Mouse (Mus musculus) liver, embryonic 11.5 days (tissue): ENCODE results near the gene Foxa3. TPM values are rescaled to one million over a fixed set of nuclear protein-coding genes. Genes with fewer than 3 reads are reported as not detected.

Experiments used
- ATAC-seq: fragments of 200-750 bp; cut with Nextera tagmentation; replicated peaks from 2 replicates; pipeline ENCODE4 v1.8.0; 2017; ENCODE audit warnings: moderate number of reproducible peaks, mild to moderate bottlenecking, moderate TSS enrichment, moderate library complexity; ENCODE audit not compliant: low FRiP score
- DNase-seq: peaks from one replicate; pipeline ENCODE4 v3.0.0-alpha.2; 2017; ENCODE audit warnings: low spot score
- H3K27ac ChIP-seq: fragments of 300-500 bp; sonication (generic); 2 replicates; pipeline ENCODE4 v1.5.1; 2014; ENCODE audit warnings: mild to moderate bottlenecking, low read depth, low read length, control low read depth
- H3K27me3 ChIP-seq: fragments of 300-500 bp; sonication (generic); replicated peaks from 2 replicates; pipeline ENCODE4 v1.6.1; 2014; ENCODE audit warnings: low read length, mixed read lengths; ENCODE audit not compliant: control insufficient read depth, insufficient read depth
- H3K36me3 ChIP-seq: fragments of 300-500 bp; sonication (generic); 2 replicates; pipeline ENCODE4 v1.6.1; 2014; ENCODE audit warnings: mild to moderate bottlenecking, low read length, moderate library complexity, mixed read lengths; ENCODE audit not compliant: control insufficient read depth, insufficient read depth
- H3K4me1 ChIP-seq: fragments of 300-500 bp; sonication (generic); replicated peaks from 2 replicates; pipeline ENCODE4 v1.6.1; 2014; ENCODE audit warnings: low read length, mixed read lengths; ENCODE audit not compliant: control insufficient read depth, insufficient read depth
- H3K4me2 ChIP-seq: fragments of 300-500 bp; sonication (generic); 2 replicates; pipeline ENCODE4 v1.6.1; 2014; ENCODE audit warnings: mild to moderate bottlenecking, control low read depth, moderate library complexity
- H3K4me3 ChIP-seq: fragments of 300-500 bp; sonication (generic); 2 replicates; pipeline ENCODE4 v1.5.1; 2014; ENCODE audit warnings: low read depth, low read length, control low read depth
- H3K9ac ChIP-seq: fragments of 300-500 bp; sonication (generic); 2 replicates; pipeline ENCODE4 v1.6.1; 2014; ENCODE audit warnings: low read depth, low read length, control low read depth
- H3K9me3 ChIP-seq: fragments of 300-500 bp; sonication (generic); 2 replicates; pipeline ENCODE4 v1.6.1; 2016; ENCODE audit warnings: low read length, inconsistent platforms, mixed read lengths; ENCODE audit not compliant: control insufficient read depth
- WGBS: fragments of 180-500 bp; shearing (Covaris S2); extraction: QIAGEN DNeasy Blood & Tissue Kit; methylation state at CpG from one replicate; pipeline ENCODE4 v1.1.7; 2014; 5-methylcytosine and 5-hydroxymethylcytosine counted together
- polyA plus RNA-seq: library from polyadenylated mRNA; unstranded; fragments of >200 nt; fragmentation: Nextera tagmentation; extraction: Ambion mirVana; gene quantifications from 2 replicates; pipeline ENCODE4 v1.2.1, GENCODE M21; 2014

The Foxa3 gene
- polyA plus RNA-seq, 1 experiment from 2014 or later = 29.7 TPM

DNA sequence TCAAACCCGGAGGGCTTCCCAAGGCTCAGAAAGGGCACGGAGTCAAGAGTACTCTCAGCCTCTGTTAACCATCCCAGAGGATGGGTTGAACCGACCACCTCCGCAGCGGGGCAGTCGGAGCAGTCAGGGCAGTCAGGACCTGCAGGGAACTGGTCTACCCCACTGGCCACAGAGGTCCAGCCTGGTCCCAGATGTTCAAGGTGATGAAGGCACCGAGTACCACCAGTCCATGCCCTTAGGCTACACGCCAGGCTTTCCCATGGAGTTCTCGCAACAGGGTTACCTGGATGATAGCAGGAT is 31.4 kb upstream of the Foxa3 start:
- 75% methylated on average over 9 of the region's 9 CpGs for WGBS
- no peak overlapping the region for H3K4me3 ChIP-seq
- H3K27ac ChIP-seq = no peak overlapping the region
- ATAC-seq = peak; percentile 21; the same call in 1 of the 2 replicates
- no peak overlapping the region for H3K4me2 ChIP-seq
- no peaks in the 10 kb centered on the region for H3K27me3 ChIP-seq
- H3K4me1 ChIP-seq = no peaks in the 10 kb centered on the region
- no peak overlapping the region for H3K9ac ChIP-seq
- no peak for DNase-seq
- no peaks in the 10 kb centered on the region for H3K9me3 ChIP-seq
- peaks cover 18% of the 10 kb centered on the region for H3K36me3 ChIP-seq

DNA sequence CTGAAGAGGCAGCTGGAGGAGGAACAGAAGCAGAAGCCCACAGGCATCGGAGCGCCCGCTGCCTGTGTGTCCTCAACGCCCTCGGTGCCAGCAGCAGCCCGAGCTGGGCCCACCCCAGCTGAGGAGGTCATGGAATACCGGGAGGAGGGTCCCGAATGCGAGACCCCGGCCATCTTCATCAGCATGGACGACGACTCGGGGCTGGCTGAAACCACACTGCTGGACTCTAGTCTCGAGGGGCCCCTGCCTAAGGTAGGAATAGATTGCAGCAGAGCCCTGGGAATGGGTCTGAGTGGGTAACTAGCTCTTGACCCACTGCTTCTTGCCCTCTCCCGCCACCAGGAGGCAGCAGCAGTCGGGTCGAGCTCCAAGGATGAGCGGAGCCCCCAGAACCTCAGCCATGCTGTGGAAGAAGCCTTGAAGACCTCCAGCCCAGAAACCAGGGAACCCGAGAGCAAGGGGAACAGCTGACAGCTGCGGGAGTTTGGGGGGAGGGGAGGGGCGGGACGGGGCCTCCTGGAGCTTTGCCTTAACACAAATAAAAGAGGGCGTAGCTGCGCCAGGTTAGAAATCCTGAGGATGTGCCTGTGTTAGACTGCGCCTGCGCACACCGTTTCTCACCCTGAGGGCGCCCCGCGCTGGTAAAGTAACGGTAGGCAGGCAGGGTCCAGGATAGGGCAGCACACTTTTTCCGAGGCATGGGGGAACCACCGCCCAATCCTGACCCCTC is 30.9 kb upstream of the Foxa3 start, which contains the start of gene Rsph6a:
Gene Rsph6a (plus strand): TSS at position 644 of the 730 bp plus-strand sequence.
- Histone ChIP-seq H3K27me3 (no peaks in the 10 kb centered on the region), H3K9ac (no peak within 1 kb of the TSS), H3K4me1 (no peaks in the 10 kb centered on the region), H3K4me3 (no peak within 1 kb of the TSS), H3K36me3 (peaks cover 22% of the 10 kb centered on the region), H3K9me3 (no peaks in the 10 kb centered on the region), H3K27ac (no peak within 1 kb of the TSS), H3K4me2 (no peak within 1 kb of the TSS)
- ATAC-seq (peak; percentile 42), DNase-seq (no peak)
- WGBS = 52% methylated on average over 33 of the region's 33 CpGs

DNA sequence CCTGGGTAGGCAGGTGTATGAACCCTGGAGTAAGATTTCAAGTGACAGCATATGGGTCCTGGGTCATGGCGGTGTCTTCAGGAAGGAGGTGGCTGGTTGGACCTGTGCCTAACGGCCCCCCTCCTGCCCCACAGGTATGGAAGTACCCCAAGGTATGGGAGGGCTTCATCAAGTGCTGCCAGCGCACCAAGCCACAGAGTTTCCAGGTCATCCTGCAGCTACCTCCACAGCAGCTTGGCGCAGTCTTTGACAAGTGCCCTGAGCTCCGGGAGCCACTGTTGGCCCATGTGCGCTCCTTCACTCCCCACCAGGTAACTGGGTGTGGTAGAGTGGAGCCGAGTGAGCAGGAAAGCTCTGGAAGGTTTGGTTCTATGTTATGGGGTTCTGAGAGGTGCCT is 29.8 kb upstream of the Foxa3 start:
- Histone ChIP-seq H3K4me2 (no peak overlapping the region), H3K9me3 (no peaks in the 10 kb centered on the region), H3K4me1 (no peaks in the 10 kb centered on the region), H3K4me3 (no peak overlapping the region), H3K27ac (no peak overlapping the region), H3K36me3 (peaks cover 30% of the 10 kb centered on the region), H3K9ac (no peak overlapping the region), H3K27me3 (no peaks in the 10 kb centered on the region)
- ATAC-seq (no peak), DNase-seq (no peak)
- 90% methylated on average over 7 of the region's 7 CpGs for WGBS

DNA sequence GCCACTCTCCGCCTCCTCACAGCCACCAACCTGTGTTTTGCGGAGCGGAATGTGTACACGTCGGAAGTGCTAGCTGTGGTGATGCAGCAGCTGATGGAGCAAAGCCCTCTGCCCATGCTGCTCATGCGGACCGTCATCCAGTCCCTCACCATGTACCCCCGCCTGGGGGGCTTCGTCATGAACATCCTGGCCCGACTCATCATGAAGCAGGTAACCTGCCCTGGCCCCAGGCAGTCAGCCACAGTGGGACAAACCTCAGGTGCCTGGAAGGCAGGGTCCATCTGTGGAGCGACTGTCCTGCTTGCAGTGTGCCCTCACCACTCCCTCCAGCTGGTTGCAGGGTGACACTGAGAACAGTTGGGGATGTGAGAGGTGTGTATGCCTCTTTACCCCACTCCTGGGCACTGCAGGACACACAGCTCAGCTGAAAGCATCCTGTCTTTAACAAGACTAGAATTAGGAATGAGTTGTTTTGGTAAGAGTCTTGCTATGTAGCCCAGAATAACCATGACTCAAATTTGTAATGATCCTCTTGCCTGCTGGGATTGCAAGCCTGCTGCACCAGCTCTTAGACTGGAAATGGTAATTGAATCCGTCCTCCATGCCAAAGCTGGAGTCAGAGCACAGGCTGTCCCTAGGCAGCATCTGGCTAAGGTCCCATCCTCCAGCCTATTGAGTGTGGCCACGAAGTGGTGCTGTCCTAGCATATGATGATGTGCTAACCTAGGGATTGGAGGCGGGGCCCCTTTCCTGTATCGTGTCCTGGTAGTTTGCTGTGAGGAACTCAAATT is 29.2 kb upstream of the Foxa3 start:
- Histone ChIP-seq H3K4me2 (no peak overlapping the region), H3K36me3 (peaks cover 36% of the 10 kb centered on the region), H3K27me3 (no peaks in the 10 kb centered on the region), H3K4me1 (no peaks in the 10 kb centered on the region), H3K9me3 (no peaks in the 10 kb centered on the region), H3K4me3 (no peak overlapping the region), H3K9ac (no peak overlapping the region), H3K27ac (no peak overlapping the region)
- no peak for ATAC-seq
- WGBS = 88% methylated on average over 15 of the region's 15 CpGs
- no peak for DNase-seq

DNA sequence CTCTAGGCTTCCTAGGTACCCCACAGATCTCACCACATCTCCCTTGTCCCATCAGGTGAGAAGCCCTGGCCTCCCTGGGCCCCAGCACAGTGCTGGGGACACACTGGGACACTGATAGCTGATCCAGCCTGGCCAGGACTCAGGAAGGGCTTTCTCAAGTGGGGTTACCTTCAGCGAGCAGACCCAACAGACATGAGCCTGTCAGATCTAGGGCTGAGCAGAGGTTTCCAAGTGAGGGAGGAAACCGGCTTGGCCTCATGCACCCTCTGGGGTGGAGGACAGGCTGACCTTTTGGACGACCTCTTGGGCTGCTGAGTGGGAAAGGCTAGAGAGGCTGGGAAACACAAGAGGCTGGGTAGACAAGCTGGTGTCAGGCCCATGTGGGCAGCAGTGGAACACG is 27.8 kb upstream of the Foxa3 start:
- Histone ChIP-seq H3K4me2 (no peak overlapping the region), H3K27ac (peak overlapping the region; percentile 10; the same call in 1 of the 2 replicates), H3K27me3 (no peaks in the 10 kb centered on the region), H3K9me3 (no peaks in the 10 kb centered on the region), H3K36me3 (peaks cover 49% of the 10 kb centered on the region), H3K9ac (no peak overlapping the region), H3K4me1 (no peaks in the 10 kb centered on the region), H3K4me3 (no peak overlapping the region)
- 69% methylated on average over 4 of the region's 4 CpGs for WGBS
- DNase-seq (no peak), ATAC-seq (no peak)

DNA sequence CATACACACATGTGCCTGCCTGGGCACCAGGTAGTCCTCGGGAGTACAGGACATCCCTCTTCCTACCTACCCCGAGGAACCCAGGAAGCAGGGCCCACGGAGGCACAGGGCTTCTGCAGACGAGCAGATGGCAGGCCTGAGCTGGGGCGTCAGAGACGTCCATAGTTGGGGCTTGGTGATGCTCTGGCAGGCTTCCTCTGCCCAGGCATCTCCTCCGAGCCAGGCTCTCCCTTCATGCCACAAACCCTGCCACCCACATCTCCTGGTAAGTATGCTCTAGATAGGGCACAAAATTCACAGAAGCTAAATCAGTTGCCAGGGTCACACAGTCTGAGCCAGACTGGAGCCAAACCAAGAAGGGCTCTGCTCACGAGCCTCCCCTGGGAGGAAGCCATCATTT is 26.8 kb upstream of the Foxa3 start:
- 85% methylated on average over 8 of the region's 8 CpGs for WGBS
- Histone ChIP-seq H3K36me3 (peaks cover 58% of the 10 kb centered on the region), H3K9ac (no peak overlapping the region)

DNA sequence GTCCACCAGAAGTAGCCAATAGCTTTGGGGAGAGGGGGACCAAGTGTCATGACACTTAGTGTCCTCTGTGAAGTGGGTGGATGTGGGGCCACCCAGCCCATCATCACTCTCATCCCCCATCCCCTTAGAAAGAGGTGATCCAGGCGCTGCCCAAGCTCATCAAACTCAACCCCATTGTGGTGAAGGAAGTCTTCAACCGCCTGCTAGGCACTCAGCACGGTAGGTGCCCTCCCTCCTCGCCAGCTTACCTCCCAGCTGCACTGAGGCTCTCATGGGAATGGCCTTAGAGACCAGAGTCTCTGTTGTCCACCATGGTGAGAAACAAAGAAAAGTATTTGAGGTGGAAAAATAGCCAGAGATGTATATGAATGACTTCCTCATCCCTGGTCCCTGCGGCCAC is 25.9 kb upstream of the Foxa3 start:
- no peaks in the 10 kb centered on the region for H3K27me3 ChIP-seq
- no peak for ATAC-seq
- H3K9ac ChIP-seq = no peak overlapping the region
- no peak for DNase-seq
- H3K9me3 ChIP-seq = no peaks in the 10 kb centered on the region
- H3K4me3 ChIP-seq = no peak overlapping the region
- H3K4me2 ChIP-seq = no peak overlapping the region
- 86% methylated on average over 5 of the region's 5 CpGs for WGBS
- H3K36me3 ChIP-seq = peaks cover 67% of the 10 kb centered on the region
- no peaks in the 10 kb centered on the region for H3K4me1 ChIP-seq
- no peak overlapping the region for H3K27ac ChIP-seq

More for the DNA sequence above, 26.8 kb upstream of the Foxa3 start:
- no peaks in the 10 kb centered on the region for H3K9me3 ChIP-seq
- no peaks in the 10 kb centered on the region for H3K27me3 ChIP-seq
- ATAC-seq (no peak), DNase-seq (no peak)
- no peak overlapping the region for H3K4me2 ChIP-seq
- H3K4me1 ChIP-seq = no peaks in the 10 kb centered on the region
- no peak overlapping the region for H3K27ac ChIP-seq
- no peak overlapping the region for H3K4me3 ChIP-seq

DNA sequence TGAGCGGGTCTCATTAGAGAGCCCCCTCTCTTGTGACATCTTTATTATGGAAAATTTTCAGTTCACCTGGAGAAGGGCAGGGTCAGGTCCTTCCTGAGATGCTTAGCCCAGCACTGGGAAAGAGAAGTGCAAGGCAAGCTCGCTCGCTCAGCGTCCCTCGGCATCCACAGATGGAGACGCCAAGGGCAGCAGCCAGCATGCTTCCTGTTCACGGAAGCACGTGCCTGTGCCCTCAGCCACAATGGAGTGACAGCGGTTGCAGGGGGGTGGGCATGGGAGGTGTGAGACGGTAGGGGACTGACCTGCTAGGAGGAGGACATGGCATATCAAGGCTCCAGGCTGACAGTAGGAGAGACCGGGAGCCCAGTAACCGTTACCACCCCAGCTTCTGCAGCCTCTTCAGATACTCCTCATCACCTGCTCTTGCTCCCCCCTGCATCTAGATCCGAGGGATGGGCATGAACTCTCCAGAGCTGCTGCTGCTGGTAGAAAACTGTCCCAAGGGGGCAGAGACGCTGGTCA is 24.7 kb upstream of the Foxa3 start:
- Histone ChIP-seq H3K4me1 (no peaks in the 10 kb centered on the region), H3K9ac (no peak overlapping the region), H3K9me3 (no peaks in the 10 kb centered on the region), H3K36me3 (peaks cover 74% of the 10 kb centered on the region), H3K27me3 (no peaks in the 10 kb centered on the region), H3K27ac (no peak overlapping the region), H3K4me2 (no peak overlapping the region), H3K4me3 (no peak overlapping the region)
- no peak for DNase-seq
- WGBS = 83% methylated on average over 14 of the region's 14 CpGs
- ATAC-seq = no peak
